Mouse (Mus musculus): ENCODE results near the gene Tmem74b.
A peak's percentile ranks its signal among the peaks of the same experiment; 100 is the strongest.

Tmem74b gene

GRCm38 (mm10) chr2:151740741-151741526 is 39.1 kb downstream of the Tmem74b start:
- DNase-seq (ENCODE audit: low read depth in 2 of 2, low spot score in 2 of 2): peak; percentile 84 to 88

- no peak for DNase-seq (ENCODE audit: low read depth in 2 of 2, low spot score in 2 of 2)
These were observed 40.3 kb downstream of the Tmem74b start for GRCm38 (mm10) chr2:151742084-151742483.

GRCm38 (mm10) chr2:151742850-151743679 is 41.3 kb downstream of the Tmem74b start:
- DNase-seq (ENCODE audit: low read depth in 2 of 2, low spot score in 2 of 2): no peak

- no peak for DNase-seq (ENCODE audit: low read depth in 2 of 2, low spot score in 2 of 2)
These were observed 42.0 kb downstream of the Tmem74b start, which contains the start of gene Psmf1 for GRCm38 (mm10) chr2:151743845-151744244. Gene Psmf1, minus strand, starts transcription at chr2:151744186.

- DNase-seq (ENCODE audit: low read depth in 2 of 2, low spot score in 2 of 2): peak; percentile 45 to 61
These were observed 46.3 kb downstream of the Tmem74b start for GRCm38 (mm10) chr2:151747847-151748705.

GRCm38 (mm10) chr2:151751330-151751729 is 49.5 kb downstream of the Tmem74b start:
- DNase-seq (ENCODE audit: low read depth in 2 of 2, low spot score in 2 of 2): no peak

GRCm38 (mm10) chr2:151756277-151757061 is 54.7 kb downstream of the Tmem74b start:
- no peak for DNase-seq (ENCODE audit: low read depth in 2 of 2, low spot score in 2 of 2)

GRCm38 (mm10) chr2:151757451-151757850 is 55.6 kb downstream of the Tmem74b start:
- DNase-seq (ENCODE audit: low read depth in 2 of 2, low spot score in 2 of 2): no peak

- no peak for DNase-seq (ENCODE audit: low read depth in 2 of 2, low spot score in 2 of 2)
These were observed 57.1 kb downstream of the Tmem74b start for GRCm38 (mm10) chr2:151758806-151759353.
